Mouse (Mus musculus) liver (tissue): Measurements from ENCODE around the gene Itgb4.
A peak's percentile ranks its signal among the peaks of the same experiment; 100 is the strongest.
"Not testable (repeated sequence)": the region's sequence is repeated elsewhere in the genome, so short reads cannot be mapped to it uniquely, and the experiment has no call there.

Source experiments
- DNase-seq: peaks from one replicate; pipeline ENCODE4 v3.0.0-alpha.2; 2020; ENCODE audit warnings: mixed read lengths

The Itgb4 gene

DNA sequence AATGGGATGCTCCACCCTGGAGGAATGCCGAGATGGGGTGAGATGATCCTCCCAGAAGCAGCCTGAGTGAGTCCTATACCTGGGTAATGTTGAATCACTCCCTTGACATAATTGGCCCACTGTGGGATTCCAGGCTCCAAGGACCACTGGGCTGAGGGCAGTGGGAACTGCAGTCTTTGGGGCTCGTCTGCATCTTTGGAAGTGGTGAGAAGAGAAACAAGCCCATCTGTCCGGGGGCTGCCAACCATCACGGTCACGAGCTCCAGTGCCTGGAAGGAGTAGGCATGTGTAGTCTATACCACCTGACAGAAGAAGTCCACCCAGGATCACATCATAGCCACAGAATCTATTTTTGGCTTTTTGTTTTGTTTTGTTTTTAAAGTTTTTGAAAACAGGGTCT, 36.4 kb downstream of the Itgb4 start:
- DNase-seq: no peak

DNA sequence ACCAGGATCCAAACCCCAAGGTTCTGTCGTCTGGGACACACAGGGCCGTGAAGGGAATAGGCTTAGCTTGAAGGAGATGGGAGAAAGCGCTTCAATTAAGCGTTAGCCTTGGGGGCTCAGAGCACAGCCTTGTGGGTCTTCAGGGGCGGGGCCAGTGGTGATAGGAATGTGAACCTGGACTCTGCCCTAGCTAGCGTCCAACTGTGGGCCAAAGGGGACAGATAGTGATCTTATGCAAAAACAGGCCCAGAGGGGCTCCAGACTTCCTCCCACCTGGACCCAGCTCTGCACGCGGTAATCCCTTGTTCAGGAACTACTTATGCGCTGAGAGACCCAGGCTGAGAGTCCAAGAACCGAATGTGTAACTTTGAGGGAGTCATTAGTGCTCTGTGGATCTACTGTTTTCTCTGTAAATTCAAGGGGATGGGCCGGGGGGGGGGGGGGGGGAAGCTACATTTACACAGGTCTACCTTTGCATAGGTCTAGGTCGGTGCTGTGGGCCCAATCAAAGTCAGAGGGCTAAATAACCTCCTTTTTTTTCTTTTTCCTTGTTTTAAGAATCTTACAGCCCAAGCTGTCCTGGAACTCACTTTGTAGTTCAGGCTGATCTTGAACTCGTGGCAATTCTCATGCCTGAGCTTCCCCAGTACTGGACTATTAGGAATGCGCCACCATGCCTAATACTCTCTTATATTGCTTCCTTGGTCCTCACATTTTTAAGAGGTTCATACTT, 37.2 kb downstream of the Itgb4 start:
- DNase-seq: peak; percentile 51

DNA sequence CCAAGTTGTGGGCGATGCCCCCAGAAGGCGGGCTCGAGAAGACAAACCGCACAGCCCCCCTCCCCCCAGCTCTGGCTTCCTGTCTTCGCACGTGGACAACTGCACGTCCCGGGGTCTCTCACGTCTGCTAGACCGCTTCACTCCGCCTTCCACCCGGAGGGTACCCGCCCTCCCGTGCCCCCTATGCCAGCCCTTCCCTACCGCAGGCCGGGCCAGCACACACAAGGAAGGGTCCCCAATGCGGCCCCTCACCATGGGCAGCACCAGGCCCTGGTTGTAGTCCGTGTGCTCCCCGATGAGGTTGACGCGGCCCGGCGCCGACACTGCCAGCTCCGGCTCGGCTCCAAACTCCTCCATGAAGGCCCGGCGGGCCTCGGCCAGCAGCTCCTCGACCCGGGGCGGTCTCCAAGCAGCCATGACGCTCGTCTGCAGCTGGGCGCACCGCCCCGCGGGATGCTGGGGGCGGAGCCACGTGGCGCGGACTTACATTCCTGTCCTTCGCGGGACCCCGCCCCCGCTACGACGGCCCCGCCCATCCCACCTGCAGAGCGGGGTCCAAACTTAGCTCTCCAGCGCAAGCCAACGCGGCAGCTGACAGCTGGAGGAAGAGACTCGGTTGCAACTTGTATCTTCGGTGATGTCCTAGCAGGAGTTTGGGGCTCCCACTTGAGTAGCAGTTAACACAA, 37.9 kb downstream of the Itgb4 start, which contains the start of gene Galk1:
TSS of gene Galk1 (minus strand) at position 458 of the 686 bp plus-strand sequence.
- DNase-seq: peak; percentile 96

DNA sequence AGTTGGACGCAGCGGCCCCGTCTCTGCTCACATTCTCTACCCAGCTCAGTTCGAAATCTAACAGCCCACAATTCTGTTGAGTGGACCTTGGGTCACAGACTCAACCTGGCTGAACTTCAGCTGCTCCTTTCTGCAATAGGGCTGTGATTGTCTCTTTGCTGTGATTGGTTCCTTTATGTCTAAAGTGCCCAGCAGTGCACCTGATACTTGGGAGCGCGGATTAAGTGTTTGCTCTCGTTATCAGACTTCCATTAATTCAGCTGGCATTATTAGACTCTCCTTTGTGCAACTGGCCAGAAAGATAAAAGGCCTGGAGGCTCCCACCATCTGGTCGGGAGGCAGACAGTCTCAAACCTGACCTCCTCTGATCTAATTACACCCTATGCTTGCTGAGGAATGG, 40.3 kb downstream of the Itgb4 start:
- no peak for DNase-seq

DNA sequence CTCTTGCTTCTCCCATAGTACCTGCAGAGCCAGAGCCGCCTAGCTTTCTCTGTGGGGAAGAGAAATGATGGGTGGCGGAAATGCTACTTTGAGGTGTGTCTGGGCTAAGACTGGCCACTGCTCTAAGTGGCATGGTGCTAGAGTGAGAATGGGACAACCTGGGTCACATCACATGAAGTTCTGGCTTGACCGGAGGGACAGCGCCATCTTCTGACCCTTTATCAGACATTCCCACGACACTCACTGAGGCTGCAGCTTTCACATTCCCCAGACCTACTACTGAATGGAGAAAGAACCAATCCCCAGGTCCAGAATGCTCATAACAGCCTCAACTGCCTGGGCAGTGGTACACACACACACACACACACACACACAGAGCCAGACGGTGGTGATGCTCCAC, 43.6 kb downstream of the Itgb4 start:
- peak; percentile 50 for DNase-seq

DNA sequence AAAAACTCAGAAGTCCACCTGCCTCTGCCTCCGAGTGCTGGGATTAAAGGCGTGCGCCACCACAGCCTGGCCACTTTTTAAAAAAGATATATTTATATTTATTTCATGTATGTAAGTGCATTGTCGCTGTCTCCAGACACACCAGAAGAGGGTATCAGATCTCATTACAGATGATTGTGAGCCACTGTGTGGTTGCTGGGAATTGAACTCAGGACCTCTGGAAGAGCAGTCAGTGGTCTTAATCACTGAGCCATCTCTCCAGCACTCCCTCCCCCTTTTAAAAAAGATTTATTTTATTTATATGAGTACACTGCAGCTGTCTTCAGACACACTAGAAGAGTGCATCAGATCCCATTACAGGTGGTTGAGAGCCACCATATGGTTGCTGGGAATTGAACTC, 44.4 kb downstream of the Itgb4 start:
- not testable (repeated sequence) for DNase-seq

DNA sequence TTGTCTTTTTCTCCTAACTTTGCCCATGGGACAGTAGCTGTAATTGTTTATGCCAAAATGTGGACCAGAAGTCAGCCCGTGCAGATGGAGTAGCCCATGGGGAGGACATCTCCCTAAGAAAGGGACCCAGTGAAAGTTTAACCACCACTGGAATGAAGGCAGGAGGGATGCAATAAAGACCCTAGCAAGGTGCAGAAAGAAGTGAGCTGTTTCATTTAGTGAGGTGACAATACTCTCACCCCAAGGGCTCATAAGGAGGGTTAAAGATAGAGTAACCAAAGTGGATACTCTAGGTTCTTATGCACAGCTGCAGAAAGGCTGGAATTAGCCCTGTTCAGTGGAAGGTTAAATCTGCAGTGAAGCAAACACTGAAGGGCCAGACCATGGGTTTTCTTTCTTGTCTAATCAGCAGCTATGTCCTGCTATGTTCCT, 44.9 kb downstream of the Itgb4 start:
- DNase-seq: no peak

DNA sequence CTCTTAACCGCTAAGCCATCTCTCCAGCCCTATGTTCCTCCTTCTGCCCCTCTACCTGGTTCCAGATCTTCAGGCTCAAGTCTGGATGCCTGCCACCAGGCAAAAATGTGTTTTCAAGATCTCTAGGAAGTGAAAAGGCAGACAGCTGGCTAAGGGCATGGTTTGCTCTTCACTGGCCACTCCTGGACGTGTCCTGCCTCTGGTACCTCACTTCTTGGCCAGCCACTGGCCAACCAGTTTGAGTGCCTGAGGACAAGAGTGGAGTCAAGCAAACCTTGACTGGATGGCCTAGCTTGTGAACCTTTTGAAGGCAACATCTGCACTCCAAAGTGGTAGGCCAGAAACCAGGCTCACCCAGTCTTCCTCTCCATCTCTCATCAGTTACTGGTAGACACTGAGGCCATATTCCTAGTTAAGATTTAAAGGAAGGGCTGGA, 45.5 kb downstream of the Itgb4 start:
- no peak for DNase-seq

DNA sequence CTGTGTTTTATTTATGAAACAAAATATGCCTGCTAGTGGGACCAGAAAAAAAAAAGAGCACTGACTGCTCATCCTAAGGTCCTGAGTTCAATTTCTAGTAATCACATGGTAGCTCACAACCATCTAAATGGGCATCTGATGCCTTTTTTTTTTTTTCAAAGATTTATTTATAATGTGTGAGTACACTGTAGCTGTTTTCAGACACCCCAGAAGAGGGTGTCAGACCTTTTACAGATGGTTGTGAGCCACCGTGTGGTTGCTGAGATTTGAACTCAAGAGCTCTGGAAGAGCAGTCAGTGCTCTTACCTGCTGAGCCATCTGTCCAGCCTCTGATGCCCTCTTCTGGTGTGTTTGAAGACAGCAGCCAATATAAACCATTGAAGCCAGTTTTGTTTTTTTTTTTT, 46.0 kb downstream of the Itgb4 start:
- no peak for DNase-seq

DNA sequence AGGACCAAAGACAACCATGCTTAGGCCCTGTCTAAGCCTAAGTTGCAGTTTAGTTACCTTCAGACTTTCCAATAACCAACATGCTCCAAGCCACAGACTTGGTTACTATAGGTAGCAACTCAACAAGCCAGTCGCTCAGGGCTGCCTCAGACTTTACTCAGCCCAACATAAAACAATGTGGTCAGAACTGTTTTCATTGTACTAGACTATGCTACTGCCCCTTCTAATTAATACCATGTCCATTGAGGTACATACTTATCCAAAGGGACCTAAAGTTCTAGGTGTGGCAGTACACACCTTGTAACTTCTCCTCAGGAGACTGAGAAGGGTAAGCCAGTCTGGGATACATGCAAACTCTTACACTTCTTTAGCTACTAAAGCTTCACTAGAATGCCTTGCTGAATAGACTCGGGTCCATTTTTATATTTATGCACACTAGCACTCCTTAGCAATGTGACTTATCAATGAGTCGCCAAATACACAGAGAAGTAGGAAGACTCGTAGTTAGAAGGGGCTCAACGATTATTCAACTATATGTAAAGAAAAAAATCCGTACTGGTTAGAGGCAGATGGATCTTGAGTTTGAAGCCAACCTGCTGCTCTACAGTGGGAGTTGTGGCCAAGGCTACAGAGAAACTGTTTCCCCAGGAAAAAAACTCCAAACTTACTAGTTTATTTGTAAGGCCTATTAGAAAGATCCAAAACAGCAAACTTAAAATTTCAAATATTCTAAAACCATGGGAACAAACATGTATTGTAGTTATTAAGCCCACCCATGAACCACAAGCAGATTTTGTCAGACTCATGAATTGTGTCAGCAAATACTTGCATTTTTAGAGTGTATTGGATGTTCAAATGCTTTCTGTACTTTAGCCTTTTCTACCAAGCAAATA, 47.1 kb downstream of the Itgb4 start:
- DNase-seq: no peak

DNA sequence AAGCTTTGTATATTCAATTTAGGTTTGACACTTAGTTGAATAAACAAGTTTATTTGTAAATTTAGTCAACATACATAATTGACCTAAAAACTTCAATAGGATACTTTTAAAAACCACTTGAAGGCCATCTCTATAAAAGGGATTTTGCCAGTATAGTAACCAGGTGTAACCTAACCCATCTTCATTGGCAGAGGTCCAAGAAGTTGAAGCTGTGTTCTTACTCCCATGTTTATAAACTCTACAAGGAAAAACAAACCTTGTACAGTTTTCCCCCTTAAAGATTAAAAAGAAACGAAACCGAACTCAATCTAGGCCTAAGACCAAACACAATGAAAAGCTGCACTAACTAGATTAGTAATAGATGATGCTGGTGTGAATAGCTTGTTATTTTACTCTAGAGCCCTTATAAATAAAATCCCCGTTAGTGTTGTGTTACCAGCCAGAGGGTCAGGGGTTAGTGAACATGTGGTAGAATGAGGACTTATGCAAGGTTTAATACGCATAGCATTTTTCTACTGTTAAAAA, 47.8 kb downstream of the Itgb4 start:
- DNase-seq: no peak

DNA sequence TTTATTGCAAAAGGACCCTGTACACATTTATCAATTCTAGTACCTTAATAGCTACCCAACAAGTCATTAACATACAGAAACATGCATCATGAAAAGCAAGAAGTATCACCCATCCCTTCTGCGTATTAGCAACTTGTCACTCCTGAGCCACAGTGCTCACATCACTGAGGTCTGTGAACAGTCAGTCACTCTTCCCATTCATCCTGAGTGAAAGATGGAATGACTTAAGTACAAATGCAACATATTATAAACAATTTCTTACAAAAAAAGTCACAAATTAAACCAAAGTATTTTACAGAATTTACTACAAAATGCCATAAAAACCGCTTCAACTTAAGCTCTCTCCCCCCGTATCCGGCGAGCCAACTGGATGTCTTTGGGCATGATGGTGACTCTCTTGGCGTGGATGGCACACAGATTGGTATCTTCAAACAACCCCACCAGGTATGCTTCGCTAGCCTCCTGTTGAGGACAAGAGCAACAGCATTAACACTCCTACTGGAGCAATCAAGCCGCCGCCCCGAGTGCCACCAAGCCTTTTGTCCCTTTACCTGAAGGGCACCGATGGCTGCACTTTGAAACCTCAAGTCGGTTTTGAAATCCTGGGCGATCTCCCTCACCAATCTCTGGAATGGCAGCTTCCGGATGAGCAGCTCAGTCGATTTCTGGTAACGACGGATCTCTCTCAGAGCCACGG, 48.7 kb downstream of the Itgb4 start:
- peak; percentile 46 for DNase-seq

DNA sequence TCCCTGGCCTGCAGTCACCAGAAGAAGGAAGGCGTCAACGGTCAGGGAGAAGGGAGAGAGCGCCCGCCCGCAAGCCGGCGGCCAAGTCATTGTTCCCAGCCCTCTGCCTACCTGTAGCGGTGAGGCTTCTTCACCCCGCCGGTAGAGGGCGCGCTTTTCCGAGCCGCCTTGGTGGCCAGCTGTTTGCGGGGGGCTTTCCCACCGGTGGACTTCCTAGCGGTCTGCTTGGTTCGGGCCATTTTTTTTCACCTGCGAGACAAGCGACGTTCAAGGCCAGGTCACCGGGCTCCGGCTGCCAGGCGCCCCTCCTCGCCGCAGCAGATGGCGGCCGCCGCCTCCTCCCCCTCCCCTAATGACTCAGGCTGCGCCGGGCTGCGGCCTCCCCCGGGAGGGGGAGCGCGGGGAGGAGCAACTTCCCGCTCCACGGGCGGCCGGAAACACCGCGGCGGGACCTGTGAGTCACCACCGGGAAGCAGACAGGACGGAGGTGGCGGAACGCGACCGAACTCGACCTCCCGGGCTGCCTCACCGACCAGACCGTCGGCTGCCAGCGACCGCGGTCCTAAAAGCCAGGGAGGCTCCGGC, 49.4 kb downstream of the Itgb4 start:
- peak; percentile 87 for DNase-seq

DNA sequence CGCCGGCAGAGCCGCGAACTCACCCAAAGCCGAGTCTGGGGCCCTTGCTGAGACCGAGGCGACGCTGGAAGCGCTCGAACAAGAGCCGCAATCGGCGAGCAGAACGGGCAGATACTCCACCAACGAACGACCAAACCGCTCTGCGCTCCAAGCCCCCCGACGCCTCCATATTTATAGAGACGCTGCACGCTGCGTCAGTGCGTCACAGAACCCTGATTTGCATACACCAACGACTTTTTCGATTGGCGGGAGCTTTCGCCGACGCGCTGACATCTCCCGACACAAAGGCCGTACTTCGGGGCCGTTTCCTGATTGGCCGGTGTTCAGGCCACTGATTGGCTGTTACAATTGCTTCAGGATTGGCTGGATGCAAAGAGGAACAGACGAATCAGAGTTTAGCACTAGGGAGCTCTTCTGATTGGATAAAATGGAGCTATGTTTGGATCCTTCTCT, 49.9 kb downstream of the Itgb4 start:
- DNase-seq: peak; percentile 97

DNA sequence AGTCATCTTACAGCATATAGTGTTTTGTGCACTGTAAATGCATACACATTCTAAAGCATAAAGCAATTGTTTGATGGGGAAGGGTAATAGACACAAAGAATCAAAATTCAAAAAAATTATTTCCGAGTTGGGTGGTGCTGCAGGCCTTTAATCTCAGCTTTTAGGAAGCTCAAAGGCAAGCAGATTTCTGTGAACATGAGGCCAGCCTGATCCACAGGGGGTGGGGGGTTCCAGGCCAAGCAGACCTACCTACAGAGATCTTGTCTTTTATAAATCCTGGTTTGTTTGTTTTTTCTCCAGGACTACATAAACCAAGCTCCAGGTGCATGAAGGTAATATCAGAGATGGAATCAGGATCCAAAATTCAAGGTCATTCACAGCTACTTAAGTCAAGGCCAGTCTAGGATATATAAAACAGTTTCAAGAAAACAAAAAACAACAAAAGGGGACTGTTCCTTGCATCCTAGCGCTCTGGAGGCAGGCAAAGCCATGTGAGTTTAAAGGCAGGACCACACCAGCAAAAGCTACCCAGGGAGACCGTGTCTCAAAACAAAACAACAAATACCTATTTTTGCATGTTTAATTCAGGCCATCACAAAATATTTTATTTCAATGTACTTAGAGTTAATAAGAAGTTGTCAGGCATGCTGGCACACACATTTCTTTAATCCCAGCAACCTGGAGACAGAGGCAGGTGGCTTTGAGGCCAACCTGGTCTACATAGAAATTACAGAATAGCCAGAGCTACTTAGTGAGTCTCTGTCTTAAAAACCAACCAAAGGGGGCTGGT, 50.7 kb downstream of the Itgb4 start:
- no peak for DNase-seq

DNA sequence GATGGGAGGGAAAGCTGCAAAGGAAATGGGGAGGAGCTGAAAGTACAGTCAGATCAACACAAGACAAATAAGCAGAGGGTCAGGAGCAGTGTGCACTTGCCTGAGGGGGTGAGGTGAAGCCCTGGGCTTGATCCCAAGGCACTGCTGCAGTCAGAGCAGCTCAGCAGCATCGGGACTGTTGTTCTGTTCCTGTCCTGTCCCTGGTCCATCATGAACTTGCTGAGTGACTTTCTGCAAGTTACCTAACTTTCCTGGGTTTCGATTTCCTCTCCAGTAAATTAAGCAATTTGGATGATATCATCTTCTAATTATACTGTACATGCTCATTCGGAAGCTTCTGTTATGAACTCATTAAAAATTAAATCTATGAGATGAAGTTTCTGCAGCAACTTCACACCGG, 53.2 kb downstream of the Itgb4 start, which contains the start of gene H3f3b:
TSS of gene H3f3b (minus strand) at position 207 of the 400 bp plus-strand sequence.
- no peak for DNase-seq

DNA sequence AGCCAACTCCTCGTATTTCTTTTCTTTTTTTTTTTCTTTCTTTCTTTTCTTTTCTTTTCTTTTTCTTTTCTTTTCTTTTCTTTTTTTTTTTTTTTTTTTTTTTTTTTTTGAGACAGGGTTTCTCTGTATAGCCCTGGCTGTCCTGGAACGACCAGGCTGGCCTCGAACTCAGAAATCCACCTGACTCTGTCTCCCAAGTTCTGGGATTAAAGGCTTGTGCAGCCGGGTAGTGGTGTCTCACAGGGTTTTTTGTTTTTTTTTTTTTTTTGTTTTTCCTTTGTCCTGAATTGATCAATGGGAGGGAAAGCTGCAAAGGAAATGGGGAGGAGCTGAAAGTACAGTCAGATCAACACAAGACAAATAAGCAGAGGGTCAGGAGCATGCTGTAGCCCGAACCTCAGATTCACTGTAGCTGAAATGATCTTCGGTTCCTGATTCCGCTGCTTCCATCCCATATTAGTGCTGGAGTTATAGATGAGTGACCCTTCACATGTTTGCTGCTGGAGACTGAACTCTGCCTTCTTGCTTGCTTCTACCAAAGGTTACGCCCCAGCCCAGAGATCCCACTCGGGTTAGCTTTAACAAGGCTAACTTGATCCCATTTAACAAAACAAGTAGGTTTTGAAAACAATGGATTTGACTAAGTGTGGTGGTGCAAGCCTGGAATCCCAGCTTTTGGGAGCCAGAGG, 53.8 kb downstream of the Itgb4 start:
- DNase-seq: no peak

DNA sequence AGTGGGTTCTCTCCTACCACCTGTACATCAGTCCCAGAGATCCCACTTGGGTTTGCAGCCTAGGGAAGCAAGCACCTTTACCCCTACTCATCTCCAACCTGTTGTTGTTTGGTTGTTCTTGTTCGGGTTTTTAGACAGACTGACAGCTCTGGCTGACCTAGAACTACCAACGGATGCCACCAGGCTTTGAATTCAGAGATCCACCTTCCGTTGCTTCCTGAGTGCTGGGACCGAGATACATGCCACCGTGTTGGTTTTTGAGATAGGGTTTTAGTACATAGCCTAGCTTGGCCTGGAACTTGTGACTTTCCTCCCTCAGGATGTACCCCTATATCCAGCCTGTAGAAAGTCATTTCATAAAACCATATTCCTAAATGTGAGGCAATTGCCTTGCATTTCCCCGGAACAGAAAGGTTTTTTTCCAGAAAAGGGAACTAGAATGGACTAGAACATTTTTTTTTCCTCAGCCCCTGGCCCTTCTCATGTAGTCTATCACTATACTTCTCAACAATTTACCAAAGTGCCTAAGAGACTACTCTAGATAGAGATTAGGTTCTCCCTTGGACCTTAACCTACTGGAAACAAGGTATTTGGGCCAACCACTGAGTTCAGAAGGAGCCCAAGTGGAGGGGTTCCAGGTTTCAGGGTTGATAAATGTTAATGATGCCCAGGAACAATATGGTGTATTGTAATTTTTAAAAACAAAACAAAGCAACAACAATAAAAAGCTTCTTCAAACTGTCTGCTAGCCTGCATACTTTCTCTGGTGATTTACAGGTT, 54.8 kb downstream of the Itgb4 start:
- no peak for DNase-seq

DNA sequence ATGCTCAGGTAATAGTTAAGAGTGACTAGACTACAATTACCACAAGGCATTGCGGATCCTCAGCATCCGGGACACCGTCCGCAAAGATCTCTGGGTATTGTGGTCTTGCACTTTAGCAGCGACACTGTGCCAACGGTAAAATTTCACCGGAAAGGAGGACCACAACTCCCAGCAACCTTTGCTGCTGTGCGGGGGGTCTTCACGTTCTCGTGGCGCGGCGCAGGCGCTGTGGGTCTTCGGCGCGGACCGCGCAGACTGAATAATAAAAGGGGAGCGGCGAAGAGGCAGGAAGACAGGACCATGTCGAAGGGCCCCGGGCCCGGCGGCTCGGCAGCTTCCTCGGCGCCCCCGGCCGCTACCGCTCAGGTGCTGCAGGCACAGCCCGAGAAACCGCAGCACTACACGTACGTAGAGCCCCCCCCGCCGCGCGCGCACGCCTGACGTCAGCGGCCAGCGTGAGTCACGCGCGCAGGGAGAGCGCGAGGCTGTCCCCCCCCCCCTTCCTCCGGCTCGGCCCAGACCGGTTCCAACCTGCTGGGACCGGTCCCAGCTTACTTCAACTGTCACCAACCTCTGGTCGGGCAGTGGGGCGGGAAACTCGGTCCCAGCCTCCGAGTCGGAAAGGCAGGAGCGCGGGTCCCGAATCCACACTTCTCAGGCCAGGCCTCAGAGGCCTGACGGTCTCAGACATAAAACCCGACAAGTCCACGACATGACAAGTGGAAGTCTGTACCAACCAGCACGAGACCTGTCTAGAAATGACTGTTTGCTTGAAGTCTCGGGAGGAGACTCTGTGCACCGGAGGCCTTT, 55.8 kb downstream of the Itgb4 start, which contains the start of gene Unk:
TSS of gene Unk (plus strand) at position 235 of the 810 bp plus-strand sequence.
- DNase-seq: peak; percentile 94
